Mouse (Mus musculus) CH12.LX (cell line): ENCODE measurements around the gene Sgcg. TPM values are rescaled to one million over a fixed set of nuclear protein-coding genes. Genes with fewer than 3 reads are reported as not detected.

Source experiments
- DNase-seq: peaks from one replicate; pipeline ENCODE4 v3.0.0-alpha.2; 2013; ENCODE audit errors: extremely low read depth
- H3K27ac ChIP-seq: 2 replicates; pipeline ENCODE4 v1.5.1; 2012; ENCODE audit warnings: low read depth, mild to moderate bottlenecking, control low read depth, moderate library complexity; ENCODE audit not compliant: insufficient read depth
- H3K27me3 ChIP-seq: replicated peaks from 2 replicates; pipeline ENCODE3; 2012; ENCODE audit warnings: inconsistent platforms
- H3K36me3 ChIP-seq, 2 experiments: replicated peaks in 1 of 2; 2 replicates each; pipeline versions ENCODE3 to v1.6.1; 2012; ENCODE audit warnings: inconsistent platforms in 1 of 2, low read length in 1 of 2, mild to moderate bottlenecking in 1 of 2, mixed read lengths in 1 of 2, moderate library complexity in 1 of 2; ENCODE audit not compliant: control insufficient read depth in 1 of 2, insufficient read depth in 1 of 2
- H3K4me1 ChIP-seq, 2 experiments: 2 replicates each; pipeline ENCODE4 v1.6.1; 2012; ENCODE audit warnings: inconsistent platforms in 1 of 2, moderate library complexity in 1 of 2; ENCODE audit not compliant: insufficient read depth in 2 of 2, control insufficient read depth in 1 of 2
- H3K4me2 ChIP-seq: 2 replicates; pipeline ENCODE4 v1.6.1; 2012; ENCODE audit warnings: low read depth, mild to moderate bottlenecking, control low read depth; ENCODE audit not compliant: poor library complexity, insufficient read depth, severe bottlenecking
- H3K4me3 ChIP-seq, 3 experiments: fragments of 150-350 bp in 1 of 3; sonication (generic) in 1 of 3; replicated peaks in 1 of 3; 2 replicates each; pipeline versions ENCODE3 to v1.5.1; 2011 to 2012; ENCODE audit warnings: low read depth in 2 of 3, low read length in 2 of 3, mild to moderate bottlenecking in 2 of 3, moderate library complexity in 2 of 3, control low read depth in 1 of 3, improper control_type of control experiment in 1 of 3, inconsistent platforms in 1 of 3, mixed read lengths in 1 of 3; ENCODE audit not compliant: poor library complexity in 1 of 3
- H3K79me2 ChIP-seq: replicated peaks from 2 replicates; pipeline ENCODE4 v1.6.1; 2012; ENCODE audit warnings: mild to moderate bottlenecking, moderate library complexity; ENCODE audit not compliant: control insufficient read depth, poor library complexity, insufficient read depth, severe bottlenecking; ENCODE audit errors: extremely low read depth
- H3K9ac ChIP-seq: 2 replicates; pipeline ENCODE4 v1.6.1; 2012; ENCODE audit warnings: low read depth, mild to moderate bottlenecking, control low read depth, moderate library complexity; ENCODE audit not compliant: insufficient read depth
- H3K9me3 ChIP-seq: replicated peaks from 2 replicates; pipeline ENCODE3; 2012; ENCODE audit warnings: low read length, inconsistent platforms, mixed read lengths
- BHLHE40 ChIP-seq: IDR thresholded peaks from 2 replicates; pipeline ENCODE4 v1.6.1; 2011; ENCODE audit warnings: mild to moderate bottlenecking, low read depth, low read length, improper control_type of control experiment
- CHD1 ChIP-seq: IDR thresholded peaks from 2 replicates; pipeline ENCODE4 v1.6.1; 2012; ENCODE audit warnings: low read depth, low read length, improper control_type of control experiment, inconsistent platforms
- CHD2 ChIP-seq: IDR thresholded peaks from 2 replicates; pipeline ENCODE4 v1.6.1; 2011; ENCODE audit warnings: low read length, improper control_type of control experiment
- CTCF ChIP-seq, 2 experiments: IDR thresholded peaks in 1 of 2; conservative IDR thresholded peaks in 1 of 2; 2 replicates each; pipeline ENCODE4 v1.5.1; 2011 to 2012; ENCODE audit warnings: low read depth in 2 of 2, low read length in 2 of 2, improper control_type of control experiment in 1 of 2, inconsistent platforms in 1 of 2, mild to moderate bottlenecking in 1 of 2, moderate library complexity in 1 of 2
- ELF1 ChIP-seq: IDR thresholded peaks from 2 replicates; pipeline ENCODE4 v1.6.1; 2014; ENCODE audit warnings: low read depth, mild to moderate bottlenecking, inconsistent platforms, low read length, improper control_type of control experiment
- HCFC1 ChIP-seq: IDR thresholded peaks from 2 replicates; pipeline ENCODE4 v1.6.1; 2012; ENCODE audit warnings: low read depth, mild to moderate bottlenecking, inconsistent platforms, low read length, improper control_type of control experiment
- JUN ChIP-seq: IDR thresholded peaks from 2 replicates; pipeline ENCODE4 v1.6.1; 2011; ENCODE audit warnings: low read depth, mild to moderate bottlenecking, low read length, improper control_type of control experiment, moderate library complexity; ENCODE audit not compliant: insufficient read depth
- MAFK ChIP-seq: IDR thresholded peaks from 2 replicates; pipeline ENCODE4 v1.6.1; 2011; ENCODE audit warnings: low read length, improper control_type of control experiment; ENCODE audit not compliant: insufficient replicate concordance
- MEF2A ChIP-seq: IDR thresholded peaks from 2 replicates; pipeline ENCODE4 v1.6.1; 2014; ENCODE audit warnings: low read depth, mild to moderate bottlenecking, inconsistent platforms, low read length, improper control_type of control experiment, borderline replicate concordance
- MXI1 ChIP-seq: IDR thresholded peaks from 2 replicates; pipeline ENCODE4 v1.6.1; 2011; ENCODE audit warnings: mild to moderate bottlenecking, low read depth, low read length, improper control_type of control experiment
- NELFE ChIP-seq: IDR thresholded peaks from 2 replicates; pipeline ENCODE4 v1.6.1; 2011; ENCODE audit warnings: low read depth, low read length, improper control_type of control experiment
- SMC3 ChIP-seq: IDR thresholded peaks from 2 replicates; pipeline ENCODE4 v1.6.1; 2011; ENCODE audit warnings: low read depth, low read length, improper control_type of control experiment
- TBP ChIP-seq: conservative IDR thresholded peaks from 2 replicates; pipeline ENCODE4 v1.6.1; 2011; ENCODE audit warnings: low read depth, low read length, improper control_type of control experiment
- TCF12 ChIP-seq: IDR thresholded peaks from 2 replicates; pipeline ENCODE4 v1.6.1; 2014; ENCODE audit warnings: low read depth, mild to moderate bottlenecking, inconsistent platforms, low read length, improper control_type of control experiment
- UBTF ChIP-seq: IDR thresholded peaks from 2 replicates; pipeline ENCODE4 v1.6.1; 2012; ENCODE audit warnings: low read depth, mild to moderate bottlenecking, inconsistent platforms, low read length, improper control_type of control experiment, moderate library complexity
- ZKSCAN1 ChIP-seq: IDR thresholded peaks from 2 replicates; pipeline ENCODE4 v1.6.1; 2012; ENCODE audit warnings: low read depth, inconsistent platforms, low read length, improper control_type of control experiment, borderline replicate concordance
- ZMIZ1 ChIP-seq: IDR thresholded peaks from 2 replicates; pipeline ENCODE4 v1.6.1; 2012; ENCODE audit warnings: low read depth, mild to moderate bottlenecking, inconsistent platforms, low read length, improper control_type of control experiment
- ZNF384 ChIP-seq: IDR thresholded peaks from 2 replicates; pipeline ENCODE4 v1.6.1; 2012; ENCODE audit warnings: low read depth, low read length, improper control_type of control experiment, inconsistent platforms
- dilution Hi-C: fragments of 300-500 bp; cut with MboI; formaldehyde crosslinking; loops from 2 replicates; pipeline ENCODE4 v1.14.3; 2020; ENCODE audit warnings: low sequenced_read_pairs; ENCODE audit not compliant: extremely low pct_unique_long_range_greater_than_20kb, extremely low pct_ligation_motif_present
- in situ Hi-C: fragments of 300-500 bp; cut with MboI; formaldehyde crosslinking; loops from 3 replicates; pipeline ENCODE4 v1.14.3; 2019; ENCODE audit warnings: low sequenced_read_pairs, low pct_ligation_motif_present, low pct_unique_long_range_greater_than_20kb, mixed read lengths
- polyA plus RNA-seq: library from polyadenylated mRNA; unstranded; fragments of >175 nt; gene quantifications from 2 replicates; pipeline ENCODE4 v1.2.1, GENCODE M21; 2012; ENCODE audit warnings: low read depth; ENCODE audit not compliant: insufficient read length
- total RNA-seq, 2 experiments: library from RNA; depleted of rRNA; stranded (reverse); fragments of 300-350 nt in 1 of 2; fragments of >200 nt in 1 of 2; gene quantifications; 2 replicates each; pipeline ENCODE4 v1.2.3; 2012 to 2014

Sgcg gene
- total and polyA plus RNA-seq, 3 experiments, result not detected

DNA sequence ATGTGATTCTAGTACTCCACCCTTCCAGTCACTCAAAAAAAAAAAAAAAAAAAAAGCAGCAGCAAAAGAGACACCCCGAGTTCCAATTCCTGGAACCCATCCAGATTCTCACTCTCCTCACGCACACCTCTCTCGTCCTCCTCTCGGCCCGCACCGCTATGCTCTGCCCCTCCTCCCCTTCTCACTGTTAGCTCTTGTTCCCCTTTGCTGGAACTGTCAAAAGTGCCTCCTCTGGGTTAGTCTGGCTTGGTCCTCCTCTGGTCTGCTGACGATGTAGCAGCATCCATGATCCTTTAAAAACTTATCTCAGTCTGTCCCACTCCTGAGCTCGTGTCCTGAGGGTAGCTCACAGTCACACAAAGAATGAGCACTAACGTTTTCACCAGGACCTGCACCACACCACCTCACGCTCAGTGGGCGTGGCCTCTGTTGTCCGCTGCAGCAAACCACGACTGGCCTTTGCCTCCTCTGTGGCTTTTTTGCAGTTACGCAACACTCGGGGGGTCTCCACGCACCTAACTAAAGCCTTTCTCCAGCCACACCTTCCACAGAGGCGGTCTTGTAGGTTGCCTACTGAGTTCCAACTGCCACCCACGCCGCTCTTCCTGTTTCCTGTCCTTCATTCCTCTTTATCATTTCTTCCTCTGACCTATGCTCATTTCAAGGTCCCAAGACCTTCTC lies 30.5 kb upstream of the Sgcg start:
- DNase-seq, result no peak
- TF ChIP-seq CHD1, result no peak
- peak; percentile 28; the same call in 1 of the 2 replicates for TF ChIP-seq ZNF384
- Histone ChIP-seq H3K79me2 (no peaks in the 10 kb centered on the region), H3K27me3 (no peaks in the 10 kb centered on the region), H3K36me3 (no peaks in the 10 kb centered on the region), H3K4me3 (peak overlapping the region in 1 of 3 experiments; percentile 19), H3K4me1 (peaks cover 3 to 10% of the 10 kb centered on the region in 2 experiments; a peak in 3 of 4 replicates), H3K4me2 (peak overlapping the region; percentile 53), H3K9ac (no peak overlapping the region), H3K27ac (no peak overlapping the region), H3K9me3 (no peaks in the 10 kb centered on the region)
- in situ Hi-C loops (no loop called here), dilution Hi-C loops (no loop called here)

- Histone ChIP-seq H3K36me3 (no peaks in the 10 kb centered on the region), H3K27ac (no peak overlapping the region), H3K4me1 (peaks cover 0 to 18% of the 10 kb centered on the region in 2 experiments; a peak in 3 of 4 replicates), H3K9me3 (no peaks in the 10 kb centered on the region), H3K79me2 (no peaks in the 10 kb centered on the region), H3K4me2 (no peak overlapping the region)
- no peak for DNase-seq
- TF ChIP-seq ELF1 (no peak), NELFE (no peak), ZNF384 (no peak), ZMIZ1 (no peak), HCFC1 (no peak), UBTF (no peak), MXI1 (no peak), CHD1 (no peak)
- TF ChIP-seq, all 38 proteins: peak for 0
- in situ Hi-C loops (no loop called here), dilution Hi-C loops (no loop called here)
- Histone ChIP-seq H3K4me3 (no peak overlapping the region), H3K9ac (no peak overlapping the region), H3K27me3 (no peaks in the 10 kb centered on the region)
These were observed 20.5 kb upstream of the Sgcg start for GRCm38 (mm10) chr14:61278676-61279300.

- H3K4me2 ChIP-seq, result no peak overlapping the region
- H3K27ac ChIP-seq, result no peak overlapping the region
- DNase-seq, result peak; percentile 33
- H3K4me3 ChIP-seq, result no peak overlapping the region
- TF ChIP-seq MEF2A (no peak), MXI1 (no peak), CTCF (conservative IDR thresholded peaks at IDR 0.05 in 1 of 2, IDR thresholded peaks at IDR 0.05 in 1 of 2; ENCODE audit: low read depth in 2 of 2, low read length in 2 of 2) (peak; percentile 13 to 66; a peak in 2 of 4 replicates), TCF12 (no peak), CHD2 (no peak), BHLHE40 (no peak), CHD1 (no peak), JUN (no peak), MAFK (no peak), SMC3 (peak; percentile 54), ZKSCAN1 (no peak), ZNF384 (no peak), TBP (no peak)
- TF ChIP-seq, all 38 proteins: peak for 2
- Histone ChIP-seq H3K9me3 (no peaks in the 10 kb centered on the region), H3K27me3 (no peaks in the 10 kb centered on the region), H3K36me3 (no peaks in the 10 kb centered on the region), H3K9ac (no peak overlapping the region), H3K79me2 (no peaks in the 10 kb centered on the region), H3K4me1 (peaks cover 0 to 18% of the 10 kb centered on the region in 2 experiments; a peak in 3 of 4 replicates)
- dilution Hi-C loops (no loop called here), in situ Hi-C loops (no loop called here)
These were observed 19.0 kb upstream of the Sgcg start for GRCm38 (mm10) chr14:61277285-61277684.
